ENCODE assay signal across 10 mouse cellular contexts in genomic region chr13:112988866-112989265, GRCm38 (mm10). TPM values are rescaled to one million over a fixed set of nuclear protein-coding genes. Genes with fewer than 3 reads are reported as not detected.
DNase-seq lines count a peak whose midpoint lies in the region; ATAC-seq lines count a peak whose summit lies in the region.
"Had no signal": no experiment of that assay in that cellular context is flagged by ENCODE, and none has a peak within 500 bp of the region (broad histone marks: within the 10 kb centered on the region; RNA-seq: fewer than 3 reads in every experiment).

No protein-coding gene starts in this region.

- H3K4me1 ChIP-seq in heart, embryonic 11.5 days (ENCODE audit: control insufficient read depth, insufficient read depth, low read length): peaks cover 27% of the 10 kb centered on the region
- H3K4me1 ChIP-seq in heart, embryonic 16.5 days (ENCODE audit: control insufficient read depth, insufficient read depth, low read length): peaks cover 30% of the 10 kb centered on the region
- H3K4me1 ChIP-seq in midbrain, embryonic 10.5 days: peaks cover 57% of the 10 kb centered on the region

- H3K27ac ChIP-seq in heart, embryonic 11.5 days (ENCODE audit: low read depth, low read length): no peak overlapping the region
- H3K27ac ChIP-seq in heart, embryonic 16.5 days (ENCODE audit: low read length): no peak overlapping the region
- no peak overlapping the region for H3K27ac ChIP-seq in midbrain, embryonic 10.5 days (replicated peaks)

- ATAC-seq in heart, embryonic 11.5 days (replicated peaks; ENCODE audit: insufficient number of reproducible peaks, low FRiP score, low TSS enrichment): no peak
- no peak for ATAC-seq in heart, embryonic 16.5 days (replicated peaks; ENCODE audit: extremely low read depth, insufficient read depth, low FRiP score)
- no peak for ATAC-seq in inflammation-experienced regulatory T-cells, adult 6 months

- H3K9ac ChIP-seq in heart, embryonic 11.5 days (ENCODE audit: low read depth, low read length): no peak overlapping the region
- H3K9ac ChIP-seq in heart, embryonic 16.5 days (ENCODE audit: low read length): no peak overlapping the region

- H3K27me3 ChIP-seq in heart, embryonic 11.5 days (ENCODE audit: control insufficient read depth, insufficient read depth, low read length): peaks cover 86% of the 10 kb centered on the region
- H3K27me3 ChIP-seq in heart, embryonic 16.5 days (ENCODE audit: control insufficient read depth, insufficient read depth, low read length): peaks cover 78% of the 10 kb centered on the region
- peaks cover 95% of the 10 kb centered on the region for H3K27me3 ChIP-seq in midbrain, embryonic 10.5 days (ENCODE audit: low read depth, poor library complexity, severe bottlenecking)

- H3K4me2 ChIP-seq in heart, embryonic 11.5 days: peak overlapping the region; percentile 99
- peak overlapping the region; percentile 99 for H3K4me2 ChIP-seq in heart, embryonic 16.5 days (ENCODE audit: low read depth, low read length)

- H3K9me3 ChIP-seq in heart, embryonic 11.5 days (replicated peaks; ENCODE audit: control insufficient read depth, low read length): no peaks in the 10 kb centered on the region
- H3K9me3 ChIP-seq in heart, embryonic 16.5 days (replicated peaks; ENCODE audit: control insufficient read depth, low read length): no peaks in the 10 kb centered on the region
- no peaks in the 10 kb centered on the region for H3K9me3 ChIP-seq in midbrain, embryonic 10.5 days (replicated peaks)

- DNase-seq in heart, postnatal 14 days: no peak
- peak; percentile 37 for DNase-seq in ES-CJ7 (ENCODE audit: low read depth, low spot score)
- peak; percentile 41 for DNase-seq in midbrain, embryonic 10.5 days (ENCODE audit: low spot score)
- DNase-seq in urinary bladder, postnatal 25 days (ENCODE audit: low spot score): no peak
- DNase-seq in urinary bladder, adult 2 months (ENCODE audit: low spot score): no peak

- no peaks in the 10 kb centered on the region for H3K36me3 ChIP-seq in heart, embryonic 11.5 days (ENCODE audit: control insufficient read depth, insufficient read depth, low read length)
- no peaks in the 10 kb centered on the region for H3K36me3 ChIP-seq in heart, embryonic 16.5 days (ENCODE audit: control insufficient read depth, insufficient read depth)
- no peaks in the 10 kb centered on the region for H3K36me3 ChIP-seq in midbrain, embryonic 10.5 days

- intact Hi-C loops in heart, postnatal 14 days (cut with DNase I): loop anchor here (5.0 kb wide), 2 partner anchors 43 to 62 kb away; partner anchors contain the start of genes Dhx29 and Mtrex

- H3K4me3 ChIP-seq in heart, embryonic 11.5 days (ENCODE audit: low read depth, low read length): peak overlapping the region; percentile 58
- peak overlapping the region; percentile 68 for H3K4me3 ChIP-seq in heart, embryonic 16.5 days (ENCODE audit: low read length)
- peak overlapping the region; percentile 61 for H3K4me3 ChIP-seq in midbrain, embryonic 10.5 days

- WGBS in heart, embryonic 11.5 days (ENCODE audit: insufficient replicate concordance): 2% methylated on average over 19 of the region's 19 CpGs
- 1% methylated on average over 19 of the region's 19 CpGs for WGBS in heart, embryonic 16.5 days
- WGBS in midbrain, embryonic 10.5 days: 1% methylated on average over 19 of the region's 19 CpGs

RNA-seq across cellular contexts. Expression of gene Ccno, which starts 1.3 kb away (rescaled TPM):
- polyA plus RNA-seq in heart, embryonic 11.5 days (2014; fragmentation: Nextera tagmentation; extraction: Ambion mirVana): 0.13 and 0.18 TPM in 2 replicates
- total RNA-seq in heart, postnatal 14 days (2021): under 1 TPM in 1 of 2 experiments, not detected in 1; 0.19 TPM
- 0.87 and 2.0 TPM in 2 replicates for polyA plus RNA-seq in heart, embryonic 16.5 days (2015; fragmentation: Nextera tagmentation; extraction: Ambion mirVana)
- polyA plus RNA-seq in midbrain, embryonic 10.5 days (2016; fragmentation: Nextera tagmentation; extraction: Ambion mirVana): 0.21 and 0.79 TPM in 2 replicates
- polyA plus RNA-seq in urinary bladder, adult 2 months (2012; rRNA removed): 0.57 and 0.67 TPM in 2 replicates
- polyA plus RNA-seq in inflammation-experienced regulatory T-cells, adult 6 months (2017; shearing (Covaris generic)): not detected

RNA-seq across cellular contexts. Expression of gene Mcidas, which starts 4.8 kb away (rescaled TPM):
- polyA plus RNA-seq in heart, embryonic 11.5 days (2014; fragmentation: Nextera tagmentation; extraction: Ambion mirVana): not detected in 2 replicates
- total RNA-seq in heart, postnatal 14 days (2021): not detected
- 0.62 and 1.2 TPM in 2 replicates for polyA plus RNA-seq in heart, embryonic 16.5 days (2015; fragmentation: Nextera tagmentation; extraction: Ambion mirVana)
- 0.25 TPM in 1 of 2 replicates, not detected in the other for polyA plus RNA-seq in midbrain, embryonic 10.5 days (2016; fragmentation: Nextera tagmentation; extraction: Ambion mirVana)
- 0.14 and 0.25 TPM in 2 replicates for polyA plus RNA-seq in urinary bladder, adult 2 months (2012; rRNA removed)
- polyA plus RNA-seq in inflammation-experienced regulatory T-cells, adult 6 months (2017; shearing (Covaris generic)): not detected
- total RNA-seq: heart, postnatal 10 days; MEL had no signal

RNA-seq across cellular contexts. Expression of gene Cdc20b, which starts 46.0 kb away (rescaled TPM):
- 0.14 TPM in 1 of 2 replicates, not detected in the other for polyA plus RNA-seq in heart, embryonic 11.5 days (2014; fragmentation: Nextera tagmentation; extraction: Ambion mirVana)
- not detected for total RNA-seq in heart, postnatal 14 days (2021)
- 0.38 and 0.62 TPM in 2 replicates for polyA plus RNA-seq in heart, embryonic 16.5 days (2015; fragmentation: Nextera tagmentation; extraction: Ambion mirVana)
- 0.17 TPM in 1 of 2 replicates, not detected in the other for polyA plus RNA-seq in midbrain, embryonic 10.5 days (2016; fragmentation: Nextera tagmentation; extraction: Ambion mirVana)
- not detected in 2 replicates for polyA plus RNA-seq in urinary bladder, adult 2 months (2012; rRNA removed)
- polyA plus RNA-seq in inflammation-experienced regulatory T-cells, adult 6 months (2017; shearing (Covaris generic)): not detected
- total RNA-seq: MEL had no signal

RNA-seq across cellular contexts. Expression of gene Gpx8, which starts 57.3 kb away (rescaled TPM):
- 147 and 151 TPM in 2 replicates for polyA plus RNA-seq in heart, embryonic 11.5 days (2014; fragmentation: Nextera tagmentation; extraction: Ambion mirVana)
- total RNA-seq in heart, postnatal 14 days (2021): 10 to 100 TPM; 36.1 to 41.0 TPM
- 98.0 and 103 TPM in 2 replicates for polyA plus RNA-seq in heart, embryonic 16.5 days (2015; fragmentation: Nextera tagmentation; extraction: Ambion mirVana)
- polyA plus RNA-seq in midbrain, embryonic 10.5 days (2016; fragmentation: Nextera tagmentation; extraction: Ambion mirVana): 104 and 109 TPM in 2 replicates
- 105 and 114 TPM in 2 replicates for polyA plus RNA-seq in urinary bladder, adult 2 months (2012; rRNA removed)
- polyA plus RNA-seq in inflammation-experienced regulatory T-cells, adult 6 months (2017; shearing (Covaris generic)): not detected
- total RNA-seq: MEL had no signal

Comparison
In these comparisons a context has a peak if more than half of its experiments do, and no peak if none do; other contexts are left out.
1. DNase-seq: peak in ES-CJ7 (single experiment) and midbrain, embryonic 10.5 days (single experiment); none in heart, postnatal 14 days (0 of 2), urinary bladder, postnatal 25 days (single experiment) and urinary bladder, adult 2 months (single experiment).
2. Peak in every context shown above with its lines, with median percentiles within 50 percentile points of each other: H3K4me3 ChIP-seq.